In genomic region chr6:122741460-122742227, GRCm38 (mm10) we compare ENCODE assay signal across 8 mouse cellular contexts. TPM values are rescaled to one million over a fixed set of nuclear protein-coding genes. Genes with fewer than 3 reads are reported as not detected.
DNase-seq lines count a peak whose midpoint lies in the region; ATAC-seq lines count a peak whose summit lies in the region.

No protein-coding gene starts in this region.

- ATAC-seq in heart, embryonic 11.5 days (replicated peaks; ENCODE audit: insufficient number of reproducible peaks, low FRiP score, low TSS enrichment), result no peak
- peak; percentile 24; the same call in 1 of the 2 replicates for ATAC-seq in hindbrain, embryonic 15.5 days (ENCODE audit: low FRiP score, low read depth)
- peak; percentile 49 for ATAC-seq in midbrain, embryonic 15.5 days (replicated peaks)

- H3K27ac ChIP-seq in heart, embryonic 11.5 days (ENCODE audit: low read depth, low read length), result no peak overlapping the region
- H3K27ac ChIP-seq in hindbrain, embryonic 15.5 days (replicated peaks), result peak overlapping the region; percentile 73
- 0 out of 2 replicates have a peak overlapping the region, but pooled peaks have one; percentile 50 for H3K27ac ChIP-seq in midbrain, embryonic 15.5 days

- no peak for DNase-seq in heart, adult 11 months
- peak; percentile 21 to 28 for DNase-seq in B cell, adult 2 months
- peak; percentile 37 to 42 for DNase-seq in cerebellum, postnatal 36 days
- DNase-seq in adrenal gland, postnatal 14 days, result no peak
- DNase-seq in layer of hippocampus, postnatal 25 days (ENCODE audit: extremely low spot score in 1 of 2, low spot score in 1 of 2), result no peak

- no peaks in the 10 kb centered on the region for H3K9me3 ChIP-seq in heart, embryonic 11.5 days (replicated peaks; ENCODE audit: control insufficient read depth, low read length)
- no peaks in the 10 kb centered on the region for H3K9me3 ChIP-seq in hindbrain, embryonic 15.5 days
- no peaks in the 10 kb centered on the region for H3K9me3 ChIP-seq in midbrain, embryonic 15.5 days

- H3K27me3 ChIP-seq in heart, embryonic 11.5 days (ENCODE audit: control insufficient read depth, insufficient read depth, low read length), result peaks cover 9% of the 10 kb centered on the region
- peaks cover 20% of the 10 kb centered on the region for H3K27me3 ChIP-seq in hindbrain, embryonic 15.5 days
- peaks cover 21% of the 10 kb centered on the region for H3K27me3 ChIP-seq in midbrain, embryonic 15.5 days (replicated peaks)

- H3K4me2 ChIP-seq in heart, embryonic 11.5 days, result peak overlapping the region; percentile 91
- H3K4me2 ChIP-seq in hindbrain, embryonic 15.5 days, result peak overlapping the region; percentile 70
- peak overlapping the region; percentile 63 for H3K4me2 ChIP-seq in midbrain, embryonic 15.5 days

- H3K36me3 ChIP-seq in heart, embryonic 11.5 days (ENCODE audit: control insufficient read depth, insufficient read depth, low read length), result no peaks in the 10 kb centered on the region
- peaks cover 7% of the 10 kb centered on the region; the same call in 1 of the 2 replicates for H3K36me3 ChIP-seq in hindbrain, embryonic 15.5 days
- H3K36me3 ChIP-seq in midbrain, embryonic 15.5 days (replicated peaks), result peaks cover 5% of the 10 kb centered on the region; the same call in 1 of the 2 replicates

- H3K4me1 ChIP-seq in heart, embryonic 11.5 days (ENCODE audit: control insufficient read depth, insufficient read depth, low read length), result peaks cover 3% of the 10 kb centered on the region; the same call in 1 of the 2 replicates
- peaks cover 27% of the 10 kb centered on the region for H3K4me1 ChIP-seq in hindbrain, embryonic 15.5 days (replicated peaks)
- H3K4me1 ChIP-seq in midbrain, embryonic 15.5 days, result peaks cover 22% of the 10 kb centered on the region

- 3% methylated on average over 25 of the region's 25 CpGs for WGBS in heart, embryonic 11.5 days (ENCODE audit: insufficient replicate concordance)
- WGBS in hindbrain, embryonic 15.5 days, result 3% methylated on average over 25 of the region's 25 CpGs
- 3% methylated on average over 25 of the region's 25 CpGs for WGBS in midbrain, embryonic 15.5 days

- peak overlapping the region; percentile 65 for H3K9ac ChIP-seq in heart, embryonic 11.5 days (ENCODE audit: low read depth, low read length)
- H3K9ac ChIP-seq in hindbrain, embryonic 15.5 days, result peak overlapping the region; percentile 74
- peak overlapping the region; percentile 56 for H3K9ac ChIP-seq in midbrain, embryonic 15.5 days

- H3K4me3 ChIP-seq in heart, embryonic 11.5 days (ENCODE audit: low read depth, low read length), result peak overlapping the region; percentile 61
- H3K4me3 ChIP-seq in hindbrain, embryonic 15.5 days, result peak overlapping the region; percentile 68
- peak overlapping the region; percentile 55 for H3K4me3 ChIP-seq in midbrain, embryonic 15.5 days

RNA-seq across cellular contexts. Expression of gene Nanog, which starts 34.4 kb away (rescaled TPM):
- polyA plus RNA-seq in heart, embryonic 11.5 days (2014; fragmentation: Nextera tagmentation; extraction: Ambion mirVana), result 0.23 and 0.25 TPM in 2 replicates
- polyA plus RNA-seq in hindbrain, embryonic 15.5 days (2015; fragmentation: Nextera tagmentation; extraction: Ambion mirVana), result 0.09 and 0.25 TPM in 2 replicates
- 0.13 and 0.28 TPM in 2 replicates for polyA plus RNA-seq in midbrain, embryonic 15.5 days (2015; fragmentation: Nextera tagmentation; extraction: Ambion mirVana)
- total RNA-seq in adrenal gland, postnatal 14 days (2021), result not detected in 2 replicates
- total RNA-seq in layer of hippocampus, postnatal 25 days (2021), result not detected

RNA-seq across cellular contexts. Expression of gene Slc2a3, which starts 59.8 kb away (rescaled TPM):
- polyA plus RNA-seq in heart, embryonic 11.5 days (2014; fragmentation: Nextera tagmentation; extraction: Ambion mirVana), result 27.5 and 33.2 TPM in 2 replicates
- 43.4 and 44.5 TPM in 2 replicates for polyA plus RNA-seq in hindbrain, embryonic 15.5 days (2015; fragmentation: Nextera tagmentation; extraction: Ambion mirVana)
- polyA plus RNA-seq in midbrain, embryonic 15.5 days (2015; fragmentation: Nextera tagmentation; extraction: Ambion mirVana), result 34.6 and 36.8 TPM in 2 replicates
- 8.5 and 14.9 TPM in 2 replicates for total RNA-seq in adrenal gland, postnatal 14 days (2021)
- 100 to 1,000 TPM; 115 to 119 TPM for total RNA-seq in layer of hippocampus, postnatal 25 days (2021)

Comparison
In these comparisons a context has a peak if more than half of its experiments do, and no peak if none do; other contexts are left out.
1. DNase-seq: peak in B cell, adult 2 months (2 of 2) and cerebellum, postnatal 36 days (2 of 2); none in heart, adult 11 months (single experiment), adrenal gland, postnatal 14 days (single experiment) and layer of hippocampus, postnatal 25 days (0 of 2).
2. Peak in every context shown above with its lines, with median percentiles within 50 percentile points of each other: H3K4me2 ChIP-seq, H3K4me3 ChIP-seq and H3K9ac ChIP-seq.